Mouse (Mus musculus) ES-E14 (cell line): ENCODE measurements around the gene Clstn2. TPM values are rescaled to one million over a fixed set of nuclear protein-coding genes. Genes with fewer than 3 reads are reported as not detected.

Experiments
- DNase-seq: peaks from one replicate; pipeline ENCODE4 v3.0.0-alpha.2; 2013; ENCODE audit warnings: low read depth, low spot score
- H3K27ac ChIP-seq: 2 replicates; pipeline ENCODE4 v1.5.1; 2012; ENCODE audit warnings: low read depth, mild to moderate bottlenecking, low read length, moderate library complexity, mixed read lengths; ENCODE audit not compliant: poor library complexity, insufficient read depth, severe bottlenecking
- H3K36me3 ChIP-seq: 2 replicates; pipeline ENCODE4 v1.6.1; 2012; ENCODE audit warnings: mild to moderate bottlenecking, low read length, moderate library complexity, mixed read lengths; ENCODE audit not compliant: control insufficient read depth, poor library complexity, insufficient read depth, severe bottlenecking
- H3K4me1 ChIP-seq, 2 experiments: fragments of 150-350 bp in 1 of 2; sonication (generic) in 1 of 2; 2 replicates each; pipeline ENCODE4 v1.6.1; 2012; ENCODE audit warnings: low read length in 2 of 2, mild to moderate bottlenecking in 1 of 2, mixed read lengths in 1 of 2; ENCODE audit not compliant: control insufficient read depth in 2 of 2, insufficient read depth in 2 of 2, poor library complexity in 1 of 2
- H3K4me3 ChIP-seq, 2 experiments: fragments of 150-350 bp in 1 of 2; sonication (generic) in 1 of 2; 2 replicates each; pipeline ENCODE4 v1.5.1; 2012; ENCODE audit warnings: low read length in 2 of 2, low read depth in 1 of 2, mild to moderate bottlenecking in 1 of 2, mixed read lengths in 1 of 2; ENCODE audit not compliant: insufficient read depth in 1 of 2, poor library complexity in 1 of 2, severe bottlenecking in 1 of 2
- H3K9ac ChIP-seq: 2 replicates; pipeline ENCODE4 v1.6.1; 2012; ENCODE audit warnings: low read depth, mild to moderate bottlenecking, low read length, mixed read lengths; ENCODE audit not compliant: poor library complexity, insufficient read depth, severe bottlenecking
- H3K9me3 ChIP-seq: fragments of 150-350 bp; sonication (generic); 2 replicates; pipeline ENCODE4 v1.6.1; 2012; ENCODE audit warnings: low read depth, mild to moderate bottlenecking, low read length; ENCODE audit not compliant: control insufficient read depth, insufficient read depth
- CHD2 ChIP-seq: IDR thresholded peaks from 2 replicates; pipeline ENCODE4 v1.6.1; 2014; ENCODE audit warnings: mild to moderate bottlenecking, low read depth, low read length, inconsistent platforms
- HCFC1 ChIP-seq: IDR thresholded peaks from 2 replicates; pipeline ENCODE4 v1.6.1; 2012; ENCODE audit warnings: low read length, inconsistent platforms, borderline replicate concordance; ENCODE audit not compliant: insufficient read depth
- MAFK ChIP-seq: IDR thresholded peaks from 2 replicates; pipeline ENCODE4 v1.6.1; 2014; ENCODE audit warnings: mild to moderate bottlenecking, low read depth, low read length, inconsistent platforms; ENCODE audit not compliant: insufficient read depth
- ZC3H11A ChIP-seq: IDR thresholded peaks from 2 replicates; pipeline ENCODE4 v1.6.1; 2012; ENCODE audit warnings: low read depth, mild to moderate bottlenecking, inconsistent platforms, low read length, borderline replicate concordance
- ZNF384 ChIP-seq: IDR thresholded peaks from 2 replicates; pipeline ENCODE4 v1.6.1; 2012; ENCODE audit warnings: low read depth, low read length, inconsistent platforms
- in situ Hi-C, 2 experiments: fragments of 600-800 bp; cut with MboI; formaldehyde crosslinking; loops; one replicate each; pipeline ENCODE4 v1.15.1; 2025; ENCODE audit warnings: low sequenced_read_pairs in 2 of 2, inconsistent platforms in 1 of 2; ENCODE audit not compliant: unreplicated experiment in 2 of 2
- total RNA-seq: library from RNA; depleted of rRNA; stranded (reverse); fragments of 300-350 nt; gene quantifications from 2 replicates; pipeline ENCODE4 v1.2.3, GENCODE M21; 2012

Gene Clstn2
- total RNA-seq, 1 experiment, result 0.89 TPM

DNA sequence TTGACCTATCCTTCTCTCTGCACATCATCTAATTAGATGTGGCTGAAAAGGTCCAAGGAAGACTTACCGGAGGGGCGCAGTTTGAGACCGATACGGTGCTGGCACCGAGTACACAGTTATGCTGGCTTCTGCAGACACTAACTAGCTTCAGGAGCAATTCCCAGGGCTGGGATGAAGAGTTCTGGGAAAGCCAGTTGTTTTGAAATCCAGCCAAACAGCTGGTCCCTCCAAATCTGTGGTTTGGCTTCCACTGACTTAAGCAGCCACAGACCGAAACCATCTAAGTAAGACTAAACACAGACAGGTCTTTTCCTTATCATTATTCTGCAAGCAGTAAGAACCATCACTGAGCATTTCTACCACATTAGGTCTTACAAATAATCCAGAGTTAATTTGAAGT, 558.1 kb downstream of the Clstn2 start:
- Histone ChIP-seq H3K27ac (no peak overlapping the region), H3K4me3 (no peak overlapping the region), H3K9me3 (no peaks in the 10 kb centered on the region), H3K9ac (no peak overlapping the region), H3K36me3 (no peaks in the 10 kb centered on the region), H3K4me1 (no peaks in the 10 kb centered on the region)
- in situ Hi-C loops, result no loop called here
- DNase-seq, result no peak
- TF ChIP-seq ZNF384, result no peak
- no peak for TF ChIP-seq MAFK
- no peak for TF ChIP-seq CHD2
- no peak for TF ChIP-seq HCFC1
- no peak for TF ChIP-seq ZC3H11A

DNA sequence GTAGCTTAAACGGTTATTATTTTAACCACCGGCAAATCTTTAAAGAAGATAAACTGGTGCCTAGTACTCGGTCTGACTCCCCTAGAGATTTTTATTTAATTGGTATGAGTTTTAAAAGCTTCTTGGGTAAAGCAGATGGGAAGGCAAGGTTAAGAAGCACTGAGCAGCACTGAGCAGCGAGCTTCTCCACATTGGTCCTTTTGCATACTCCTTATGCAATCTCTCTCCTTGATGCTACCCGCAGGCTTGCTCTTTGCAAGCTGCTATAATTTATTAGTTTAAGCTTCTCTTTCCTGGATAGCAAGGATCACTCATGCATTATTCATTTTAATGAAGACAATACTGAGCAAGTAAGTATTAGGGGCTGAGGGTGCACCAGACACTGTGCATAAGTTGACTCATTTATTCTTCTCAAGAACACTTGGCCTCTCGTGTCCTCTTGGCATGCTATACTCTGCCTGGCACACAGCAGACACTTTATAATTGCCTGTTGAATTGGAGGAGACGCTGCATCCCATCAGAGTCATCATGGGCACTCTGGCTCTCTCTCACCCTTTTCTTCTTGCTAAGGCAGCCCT, 561.9 kb downstream of the Clstn2 start:
- DNase-seq, result no peak
- Histone ChIP-seq H3K27ac (no peak overlapping the region), H3K36me3 (no peaks in the 10 kb centered on the region), H3K9ac (no peak overlapping the region), H3K4me3 (no peak overlapping the region), H3K4me1 (no peaks in the 10 kb centered on the region), H3K9me3 (no peaks in the 10 kb centered on the region)
- TF ChIP-seq ZC3H11A (no peak), HCFC1 (no peak), CHD2 (no peak), ZNF384 (no peak), MAFK (no peak)
- in situ Hi-C loops, result no loop called here

DNA sequence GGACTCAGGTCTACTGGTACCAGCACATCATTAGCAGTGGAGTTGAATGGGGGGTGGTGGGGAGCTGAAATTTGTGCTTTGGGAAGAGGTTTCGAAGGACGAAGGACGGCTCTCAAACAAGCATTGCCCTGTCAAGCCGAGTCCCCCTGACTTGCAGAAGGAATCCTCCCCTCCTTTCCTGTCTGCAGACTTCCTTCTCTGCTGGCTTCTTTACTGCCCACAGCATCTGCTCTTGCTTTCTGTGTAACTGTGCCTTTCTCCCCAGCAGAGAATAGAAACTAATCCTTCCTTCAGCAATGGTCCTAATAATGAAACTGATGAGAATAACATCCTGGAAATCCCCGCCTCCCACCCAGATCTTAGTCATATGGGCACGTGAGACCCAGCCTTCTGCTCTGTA, 572.5 kb downstream of the Clstn2 start:
- Histone ChIP-seq H3K36me3 (no peaks in the 10 kb centered on the region), H3K4me3 (no peak overlapping the region), H3K9me3 (no peaks in the 10 kb centered on the region), H3K9ac (no peak overlapping the region), H3K27ac (no peak overlapping the region), H3K4me1 (no peaks in the 10 kb centered on the region)
- DNase-seq, result no peak
- TF ChIP-seq HCFC1 (no peak), ZC3H11A (no peak), ZNF384 (no peak), CHD2 (no peak), MAFK (no peak)
- in situ Hi-C loops, result no loop called here

GRCm38 (mm10) chr9:97459745-97460144, 573.2 kb downstream of the Clstn2 start:
- Histone ChIP-seq H3K36me3 (no peaks in the 10 kb centered on the region), H3K4me3 (no peak overlapping the region), H3K4me1 (no peaks in the 10 kb centered on the region), H3K9me3 (no peaks in the 10 kb centered on the region), H3K27ac (no peak overlapping the region), H3K9ac (no peak overlapping the region)
- TF ChIP-seq ZC3H11A (no peak), HCFC1 (no peak), MAFK (no peak), CHD2 (no peak), ZNF384 (no peak)
- DNase-seq, result no peak
- in situ Hi-C loops, result no loop called here
